Mouse (Mus musculus): ENCODE measurements around the gene Trim7. TPM values are rescaled to one million over a fixed set of nuclear protein-coding genes. Genes with fewer than 3 reads are reported as not detected.

Gene Trim7
- total and polyA plus RNA-seq, 3 experiments, result 0.81 to 1.3 TPM; not detected in 1

- peak; percentile 52; the same call in 1 of the 2 replicates for TF ChIP-seq ETS1 (IDR thresholded peaks at IDR 0.05; ENCODE audit: low read depth, low read length)
- peak; percentile 95 for TF ChIP-seq SMC3 (IDR thresholded peaks at IDR 0.05; ENCODE audit: low read depth, low read length)
- peak; percentile 62 for TF ChIP-seq MXI1 (IDR thresholded peaks at IDR 0.05; ENCODE audit: low read depth, low read length)
- TF ChIP-seq USF1 (IDR thresholded peaks at IDR 0.05; ENCODE audit: low read depth, low read length), result no peak
- no peak for TF ChIP-seq USF2 (IDR thresholded peaks at IDR 0.05; ENCODE audit: borderline replicate concordance in 1 of 2, insufficient read depth in 1 of 2, low read depth in 1 of 2, low read length in 2 of 2)
- TF ChIP-seq NELFE (IDR thresholded peaks at IDR 0.05; ENCODE audit: low read depth, low read length), result no peak
- TF ChIP-seq ZKSCAN1 (IDR thresholded peaks at IDR 0.05; ENCODE audit: low read depth, low read length), result no peak
- no peak for TF ChIP-seq KAT2A (conservative IDR thresholded peaks at IDR 0.05; ENCODE audit: low read depth, low read length)
- TF ChIP-seq GABPA (IDR thresholded peaks at IDR 0.05; ENCODE audit: low read depth, low read length), result no peak
- peak; percentile 96 for TF ChIP-seq ZC3H11A (IDR thresholded peaks at IDR 0.05; ENCODE audit: low read depth, low read length)
- TF ChIP-seq ZMIZ1 (IDR thresholded peaks at IDR 0.05; ENCODE audit: low read depth, low read length), result no peak
- TF ChIP-seq MYB (IDR thresholded peaks at IDR 0.05; ENCODE audit: low read depth, low read length), result no peak; the same call in 1 of the 2 replicates
- no peak for TF ChIP-seq POLR2AphosphoS5 (IDR thresholded peaks at IDR 0.05; ENCODE audit: borderline replicate concordance, low read depth, low read length)
- peak; percentile 72 for TF ChIP-seq ZNF384 (IDR thresholded peaks at IDR 0.05; ENCODE audit: low read depth, low read length)
- TF ChIP-seq CTCF (IDR thresholded peaks at IDR 0.05 in 2 of 3, conservative IDR thresholded peaks at IDR 0.05 in 1 of 3; ENCODE audit: control insufficient read depth in 1 of 3, insufficient read depth in 1 of 3, low read depth in 2 of 3, low read length in 3 of 3, poor library complexity in 1 of 3, severe bottlenecking in 1 of 3), result peak; percentile 30 to 99 (median 73); a peak in 4 of 6 replicates
- no peak for TF ChIP-seq TBP (IDR thresholded peaks at IDR 0.05; ENCODE audit: low read depth, low read length)
- TF ChIP-seq MAZ (IDR thresholded peaks at IDR 0.05; ENCODE audit: low read depth, low read length), result peak; percentile 71; the same call in 1 of the 2 replicates
- peak; percentile 96 for TF ChIP-seq SIN3A (IDR thresholded peaks at IDR 0.05; ENCODE audit: low read length)
- no peak for TF ChIP-seq NRF1 (IDR thresholded peaks at IDR 0.05; ENCODE audit: insufficient read depth, low read depth, low read length, poor library complexity, severe bottlenecking)
- peak; percentile 82; the same call in 1 of the 2 replicates for TF ChIP-seq MYC (IDR thresholded peaks at IDR 0.05; ENCODE audit: low read depth, low read length)
- peak; percentile 24; the same call in 1 of the 2 replicates for TF ChIP-seq E2F4 (IDR thresholded peaks at IDR 0.05; ENCODE audit: borderline replicate concordance, low read depth, low read length)
Measured at GRCm38 (mm10) chr11:48859014-48859413, 33.1 kb downstream of the Trim7 start (continued).

- Histone ChIP-seq H3K79me2 (ENCODE audit: control insufficient read depth, insufficient read depth, low read length, poor library complexity) (no peaks in the 10 kb centered on the region), H3K4me1 (ENCODE audit: control insufficient read depth in 1 of 2, insufficient read depth in 2 of 2, low read length in 2 of 2) (no peaks in the 10 kb centered on the region), H3K27ac (ENCODE audit: control insufficient read depth, low read depth, low read length) (no peak overlapping the region), H3K36me3 (ENCODE audit: control insufficient read depth in 1 of 2, insufficient read depth in 2 of 2, low read length in 2 of 2) (no peaks in the 10 kb centered on the region; a peak in 2 of 4 replicates), H3K4me3 (ENCODE audit: control insufficient read depth in 1 of 2, insufficient read depth in 1 of 2, low read depth in 2 of 2, low read length in 2 of 2) (no peak overlapping the region), H3K27me3 (ENCODE audit: control insufficient read depth in 1 of 2, insufficient read depth in 2 of 2, low read length in 2 of 2) (no peaks in the 10 kb centered on the region), H3K9me3 (replicated peaks; ENCODE audit: insufficient read depth, low read length) (no peaks in the 10 kb centered on the region), H3K9ac (ENCODE audit: control insufficient read depth, low read depth, low read length, poor library complexity, severe bottlenecking) (no peak overlapping the region)
- TF ChIP-seq MAX (IDR thresholded peaks at IDR 0.05; ENCODE audit: low read length) (no peak), SMC3 (IDR thresholded peaks at IDR 0.05; ENCODE audit: low read depth, low read length) (peak; percentile 46), CTCF (IDR thresholded peaks at IDR 0.05 in 2 of 3, conservative IDR thresholded peaks at IDR 0.05 in 1 of 3; ENCODE audit: control insufficient read depth in 1 of 3, insufficient read depth in 1 of 3, low read depth in 2 of 3, low read length in 3 of 3, poor library complexity in 1 of 3, severe bottlenecking in 1 of 3) (peak in 1 of 3 experiments; percentile 33; a peak in 2 of 6 replicates), ETS1 (IDR thresholded peaks at IDR 0.05; ENCODE audit: low read depth, low read length) (no peak), KAT2A (conservative IDR thresholded peaks at IDR 0.05; ENCODE audit: low read depth, low read length) (no peak), TBP (IDR thresholded peaks at IDR 0.05; ENCODE audit: low read depth, low read length) (peak; percentile 98)
- peak; percentile 44 for DNase-seq (ENCODE audit: low read depth, low spot score)
Measured at GRCm38 (mm10) chr11:48862784-48863319, 36.9 kb downstream of the Trim7 start.
